Mouse (Mus musculus) hematopoietic stem cell, adult 5-6 weeks (primary cell): ENCODE data around the gene Gm43951. TPM values are rescaled to one million over a fixed set of nuclear protein-coding genes. Genes with fewer than 3 reads are reported as not detected.

Experiments
- ATAC-seq, 2 experiments: fragments of 125-278 bp in 1 of 2; replicated peaks in 1 of 2; 2 replicates each; pipeline ENCODE4 v1.8.0; 2016 to 2017; ENCODE audit warnings: inconsistent platforms in 2 of 2, mild to moderate bottlenecking in 2 of 2, moderate number of reproducible peaks in 2 of 2, low read depth in 1 of 2, moderate TSS enrichment in 1 of 2; ENCODE audit not compliant: low FRiP score in 2 of 2, poor library complexity in 2 of 2, severe bottlenecking in 2 of 2, insufficient read depth in 1 of 2, low TSS enrichment in 1 of 2
- total RNA-seq: library from RNA; stranded (forward); fragments of 172-1452, 232-1000 nt; gene quantifications from 2 replicates; pipeline ENCODE4 v1.2.3, GENCODE M21; 2017

Gene Gm43951
- 0.50 and 1.2 TPM in 2 replicates for total RNA-seq

DNA sequence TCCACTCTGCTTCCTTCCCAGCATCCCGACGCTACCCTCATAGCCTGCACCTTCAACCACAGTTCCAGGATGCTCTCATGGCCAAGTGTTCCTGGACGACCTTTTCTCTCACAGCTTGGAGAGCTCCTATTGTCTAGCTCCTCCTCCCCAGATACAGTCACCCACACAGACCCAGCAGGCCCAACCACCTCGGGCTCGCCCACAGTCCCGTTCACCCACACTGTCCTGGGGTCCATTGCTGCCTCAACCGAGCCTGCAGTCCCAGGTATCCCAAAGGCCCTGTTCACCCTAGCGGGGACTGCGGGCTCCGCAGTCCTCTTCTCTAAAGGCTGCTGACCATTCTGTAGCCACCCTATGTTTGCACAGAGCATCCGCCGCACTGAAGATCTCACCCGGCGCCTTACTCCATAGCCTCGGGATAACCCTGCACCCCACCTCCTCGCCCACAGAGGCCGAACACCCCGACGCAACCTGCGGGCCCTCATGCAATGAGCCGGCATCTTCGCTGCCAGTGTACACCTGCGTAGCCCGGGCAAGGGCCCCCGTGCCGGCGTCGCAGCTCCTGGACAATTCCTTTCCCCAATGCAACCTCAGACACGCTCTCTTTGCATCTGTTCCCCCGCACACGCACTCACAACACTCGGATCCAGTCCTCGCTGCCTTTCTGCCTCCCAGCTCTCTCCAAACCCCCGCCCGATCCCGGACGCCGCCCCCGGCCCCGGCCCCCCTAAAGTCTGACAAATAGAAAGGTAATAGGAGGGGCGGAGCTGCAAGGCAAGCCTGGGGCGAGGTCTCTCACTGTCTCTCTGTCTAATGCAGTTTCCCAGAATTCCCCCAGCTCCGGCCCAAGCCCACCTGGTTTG is at the start of gene Gm43951:
TSS of gene Gm43951 (minus strand) at position 500 of the 863 bp plus-strand sequence.
- peak; percentile 8 to 42; a peak in 1 of 4 replicates for ATAC-seq

- ATAC-seq, result no peak
Measured at GRCm38 (mm10) chr11:72256441-72256840, 49.8 kb upstream of the Gm43951 start.

- ATAC-seq, result no peak
Measured at GRCm38 (mm10) chr11:72255629-72256028, 49.0 kb upstream of the Gm43951 start.

GRCm38 (mm10) chr11:72245196-72245753 is 38.6 kb upstream of the Gm43951 start:
- ATAC-seq, result no peak

- no peak for ATAC-seq
Measured at GRCm38 (mm10) chr11:72240062-72240860, 33.6 kb upstream of the Gm43951 start.

DNA sequence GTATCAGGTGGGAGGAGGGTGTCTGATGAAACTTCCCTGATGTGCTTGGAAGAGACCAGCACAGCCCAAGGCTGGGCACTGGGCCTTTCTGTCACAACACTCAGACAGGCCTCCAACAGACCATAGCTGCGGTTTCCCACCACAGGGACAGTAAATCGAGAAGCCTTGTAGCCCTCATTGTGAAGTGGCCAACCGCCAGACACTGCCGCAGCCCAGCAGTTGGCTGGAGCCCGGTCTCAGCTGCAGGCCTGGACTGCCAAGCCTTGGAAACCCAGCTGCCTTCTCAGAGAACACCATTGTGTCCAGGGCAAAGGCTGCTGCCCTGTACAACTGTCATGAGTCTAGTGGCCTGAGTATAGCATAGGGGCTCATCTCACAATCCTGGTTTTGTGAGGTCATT is 27.4 kb upstream of the Gm43951 start:
- ATAC-seq, result no peak

GRCm38 (mm10) chr11:72232991-72233390 is 26.4 kb upstream of the Gm43951 start:
- ATAC-seq, result no peak

DNA sequence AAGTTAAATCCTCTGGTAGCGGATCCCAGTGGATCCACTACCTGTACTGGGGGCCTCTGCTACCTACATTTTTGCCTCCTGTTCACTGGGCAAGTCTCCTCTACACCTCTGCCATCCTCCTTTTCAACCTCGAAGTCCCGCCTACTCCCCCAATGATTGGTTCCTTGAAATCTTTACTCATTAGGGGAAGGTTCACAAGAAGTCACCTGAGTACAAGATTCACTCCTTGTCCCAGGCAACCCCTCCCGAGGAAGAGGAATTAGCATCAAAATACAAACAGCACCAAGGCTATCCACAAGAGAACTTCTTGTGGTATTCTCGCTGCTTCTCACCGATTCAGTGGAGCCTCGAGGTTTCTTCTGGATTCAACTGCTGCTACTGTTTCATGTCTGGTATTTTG is 25.4 kb upstream of the Gm43951 start:
- no peak for ATAC-seq

DNA sequence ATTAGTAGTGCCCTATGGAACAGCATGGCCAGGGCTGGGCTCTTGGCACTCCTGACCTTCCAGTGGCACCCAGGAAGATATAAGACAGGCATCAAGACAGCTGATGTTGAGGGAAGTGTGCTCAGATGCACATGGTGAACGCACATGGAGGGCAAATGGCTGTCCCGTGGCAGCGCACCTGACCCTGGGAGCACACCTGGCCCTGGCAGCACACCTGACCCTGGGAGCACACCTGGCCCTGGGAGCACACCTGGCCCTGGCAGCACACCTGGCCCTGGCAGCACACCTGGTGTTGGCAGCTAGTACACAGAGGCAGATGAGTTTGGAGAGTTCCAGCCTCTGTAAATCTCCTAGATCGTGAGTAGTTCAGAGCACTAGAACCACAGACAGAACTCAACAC is 21.9 kb upstream of the Gm43951 start:
- no peak for ATAC-seq

GRCm38 (mm10) chr11:72226901-72227300 is 20.3 kb upstream of the Gm43951 start:
- no peak for ATAC-seq

- no peak for ATAC-seq
Measured at GRCm38 (mm10) chr11:72226020-72226791, 19.6 kb upstream of the Gm43951 start.

DNA sequence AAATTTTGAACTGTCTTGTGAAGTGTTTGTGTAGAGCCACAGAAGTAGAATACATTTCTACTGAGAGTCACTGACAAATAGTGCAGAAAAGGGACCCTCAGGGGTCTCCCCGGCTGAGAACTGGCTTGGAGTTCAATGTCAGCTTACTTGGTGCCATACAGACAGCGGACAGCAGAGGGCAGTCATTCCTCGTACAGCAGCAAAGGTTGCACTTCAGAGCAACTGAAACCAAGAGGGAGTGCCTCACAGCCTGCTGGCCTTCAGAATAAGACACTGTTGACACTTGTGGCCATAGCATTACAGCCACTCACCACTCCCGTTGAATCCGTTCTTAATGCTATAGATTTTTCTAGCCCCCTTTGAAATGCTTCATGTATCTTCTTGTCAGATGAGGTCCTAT is 18.2 kb upstream of the Gm43951 start:
- peak; percentile 75 to 79 for ATAC-seq

GRCm38 (mm10) chr11:72223414-72223813 is 16.8 kb upstream of the Gm43951 start:
- no peak for ATAC-seq

DNA sequence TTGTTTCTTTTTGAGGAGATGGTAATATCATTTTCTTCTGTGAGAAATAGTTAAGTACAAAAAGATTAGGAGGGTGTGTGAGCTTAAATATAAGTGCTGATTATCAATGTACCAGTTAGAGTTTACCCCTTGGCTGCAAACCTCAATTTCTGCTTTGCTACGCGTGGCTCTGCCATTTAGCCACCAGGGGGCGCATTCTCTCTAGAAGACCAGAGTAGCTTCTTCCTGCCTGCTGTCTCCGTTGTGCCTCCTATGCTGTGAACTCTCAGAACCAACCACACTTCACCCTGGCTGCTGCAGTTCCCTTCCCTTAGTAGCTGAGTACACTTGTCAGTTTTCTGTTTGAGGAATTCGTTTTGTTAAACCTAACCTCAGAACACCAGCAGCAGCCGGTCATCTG is 14.6 kb upstream of the Gm43951 start:
- peak; percentile 77 to 85; a peak in 3 of 4 replicates for ATAC-seq

GRCm38 (mm10) chr11:72217116-72217515 is 10.5 kb upstream of the Gm43951 start:
- no peak for ATAC-seq

- peak; percentile 60 to 69 for ATAC-seq
Measured at GRCm38 (mm10) chr11:72215410-72215797, 8.8 kb upstream of the Gm43951 start, which contains the start of gene Med31. Med31 (minus strand) TSS chr11:72215592.
